Mouse (Mus musculus) intestine, postnatal 0 days (tissue): Measurements from ENCODE around the gene Kalrn. TPM values are rescaled to one million over a fixed set of nuclear protein-coding genes. Genes with fewer than 3 reads are reported as not detected.

Experiments used
- ATAC-seq: fragments of 200-750 bp; cut with Nextera tagmentation; 2 replicates; pipeline ENCODE4 v1.8.0; 2017; ENCODE audit warnings: mild to moderate bottlenecking, moderate TSS enrichment, moderate library complexity
- H3K27ac ChIP-seq: fragments of 300-500 bp; sonication (generic); 2 replicates; pipeline ENCODE4 v1.5.1; 2014; ENCODE audit warnings: mild to moderate bottlenecking, low read depth, low read length, moderate library complexity
- H3K27me3 ChIP-seq: fragments of 300-500 bp; sonication (generic); replicated peaks from 2 replicates; pipeline ENCODE4 v1.6.1; 2014; ENCODE audit warnings: low read length, mixed read lengths; ENCODE audit not compliant: control insufficient read depth, insufficient read depth
- H3K36me3 ChIP-seq: fragments of 300-500 bp; sonication (generic); 2 replicates; pipeline ENCODE4 v1.6.1; 2014; ENCODE audit warnings: mild to moderate bottlenecking, moderate library complexity; ENCODE audit not compliant: control insufficient read depth, insufficient read depth
- H3K4me1 ChIP-seq: fragments of 300-500 bp; sonication (generic); replicated peaks from 2 replicates; pipeline ENCODE4 v1.6.1; 2014; ENCODE audit warnings: antibody characterized with exemption, low read length, mixed read lengths; ENCODE audit not compliant: control insufficient read depth, insufficient read depth
- H3K4me2 ChIP-seq: fragments of 300-500 bp; sonication (generic); replicated peaks from 2 replicates; pipeline ENCODE4 v1.6.1; 2014; ENCODE audit warnings: low read depth, mild to moderate bottlenecking, moderate library complexity
- H3K4me3 ChIP-seq: fragments of 300-500 bp; sonication (generic); 2 replicates; pipeline ENCODE4 v1.5.1; 2014; ENCODE audit warnings: low read depth, low read length
- H3K9ac ChIP-seq: fragments of 300-500 bp; sonication (generic); 2 replicates; pipeline ENCODE4 v1.6.1; 2014; ENCODE audit warnings: mild to moderate bottlenecking, low read depth, low read length
- H3K9me3 ChIP-seq: fragments of 300-500 bp; sonication (generic); 2 replicates; pipeline ENCODE4 v1.6.1; 2016; ENCODE audit warnings: mixed run types; ENCODE audit not compliant: control insufficient read depth
- CTCF ChIP-seq: sonication (generic); IDR thresholded peaks from 2 replicates; pipeline ENCODE4 v1.5.1; 2016; ENCODE audit warnings: low read depth, mild to moderate bottlenecking, control low read depth, antibody characterized with exemption, moderate library complexity
- WGBS: fragments of 180-500 bp; shearing (Covaris S2); extraction: QIAGEN DNeasy Blood & Tissue Kit; methylation state at CpG from one replicate; pipeline ENCODE4 v1.1.7; 2014; 5-methylcytosine and 5-hydroxymethylcytosine counted together
- polyA plus RNA-seq: library from polyadenylated mRNA; unstranded; fragments of >200 nt; fragmentation: Nextera tagmentation; extraction: Ambion mirVana; gene quantifications from 2 replicates; pipeline ENCODE4 v1.2.1, GENCODE M21; 2015

Gene Kalrn
- polyA plus RNA-seq, 1 experiment from 2014 or later: 7.5 TPM

DNA sequence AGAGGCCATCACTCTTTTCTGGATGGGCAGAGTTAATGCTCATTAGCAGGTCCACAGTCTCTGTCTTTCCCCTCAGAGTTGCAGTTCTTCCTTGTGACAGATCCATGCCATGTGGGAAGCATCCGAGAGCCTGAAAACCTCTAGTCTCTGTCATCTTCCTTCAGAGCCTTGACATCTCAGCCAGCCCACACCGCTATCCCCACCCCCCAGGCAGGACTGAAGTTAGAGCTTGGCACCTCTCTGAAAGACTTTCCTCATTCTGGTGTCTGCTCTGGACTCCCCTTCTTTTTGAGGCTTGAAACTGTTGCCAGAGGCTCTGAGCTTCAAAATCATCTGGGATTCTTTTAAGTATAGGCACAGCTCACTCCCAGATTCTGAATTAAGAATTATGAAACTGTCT is 274.1 kb downstream of the Kalrn start:
- ATAC-seq: no peak
- 67% methylated on average over 2 of the region's 2 CpGs for WGBS
- TF ChIP-seq CTCF: no peak
- H3K9me3 ChIP-seq: no peaks in the 10 kb centered on the region
- H3K4me2 ChIP-seq: no peak overlapping the region
- H3K4me1 ChIP-seq: no peaks in the 10 kb centered on the region
- H3K27me3 ChIP-seq: no peaks in the 10 kb centered on the region
- H3K9ac ChIP-seq: no peak overlapping the region
- H3K27ac ChIP-seq: no peak overlapping the region
- H3K36me3 ChIP-seq: no peaks in the 10 kb centered on the region
- no peak overlapping the region for H3K4me3 ChIP-seq

DNA sequence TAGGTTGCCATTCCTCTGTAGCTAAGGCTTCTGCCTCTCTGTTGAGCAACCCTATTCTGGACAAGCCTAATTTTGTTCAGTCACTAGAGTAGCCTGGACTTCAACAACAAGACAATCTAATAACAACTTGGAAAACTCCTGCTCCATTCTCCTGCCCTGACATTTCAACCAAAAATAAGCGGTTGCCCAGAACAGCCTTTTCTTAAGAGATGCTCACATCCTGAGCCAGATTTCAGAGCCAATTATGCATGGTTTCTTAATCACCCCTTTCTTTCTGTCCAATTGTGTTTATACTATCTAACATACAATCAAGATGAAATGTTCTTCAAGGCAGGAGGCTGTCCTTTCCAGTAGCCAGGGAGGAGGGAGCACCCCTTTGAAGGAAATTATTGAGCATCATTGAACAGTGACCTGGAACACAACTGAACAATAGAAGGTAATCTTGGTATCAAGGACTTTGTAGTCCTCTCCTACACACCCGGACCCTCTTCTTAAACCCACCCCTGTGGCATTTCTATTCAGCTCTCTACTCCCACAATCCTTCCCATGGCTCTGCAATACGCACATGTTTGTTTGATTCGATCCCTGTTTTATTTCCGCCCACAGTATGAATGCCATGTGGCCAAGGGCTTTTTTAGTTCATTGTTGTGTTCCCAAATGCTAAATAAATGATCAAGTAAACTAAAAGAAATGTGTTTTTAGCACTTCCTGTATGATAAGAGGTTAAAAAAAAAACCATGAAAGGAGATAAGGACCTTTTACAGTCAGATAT is 275.2 kb downstream of the Kalrn start:
- no peak for TF ChIP-seq CTCF
- Histone ChIP-seq H3K4me1 (no peaks in the 10 kb centered on the region), H3K27me3 (no peaks in the 10 kb centered on the region), H3K9ac (no peak overlapping the region), H3K36me3 (no peaks in the 10 kb centered on the region), H3K4me3 (no peak overlapping the region), H3K27ac (no peak overlapping the region), H3K4me2 (no peak overlapping the region), H3K9me3 (no peaks in the 10 kb centered on the region)
- ATAC-seq: no peak
- 87% methylated on average over 5 of the region's 5 CpGs for WGBS

DNA sequence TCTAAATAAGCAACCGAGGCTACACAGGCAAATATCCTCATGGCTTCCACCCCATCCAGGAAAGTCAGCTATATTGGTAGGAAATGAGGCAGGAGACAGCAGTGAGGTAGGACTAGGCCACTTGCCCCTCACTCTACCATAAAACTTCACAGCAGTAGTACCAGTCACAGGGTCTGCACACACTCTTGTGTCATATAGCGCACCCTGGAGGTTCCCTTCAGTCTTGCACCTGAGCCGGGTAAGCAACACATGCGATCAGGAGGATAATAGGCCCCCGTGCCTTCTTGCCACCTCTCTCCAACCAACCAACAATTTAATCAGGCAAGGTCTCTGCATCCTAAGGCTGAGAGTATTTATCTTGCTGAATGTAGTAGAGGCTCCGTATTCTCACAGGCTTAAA is 278.8 kb downstream of the Kalrn start:
- Histone ChIP-seq H3K27me3 (no peaks in the 10 kb centered on the region), H3K9ac (no peak overlapping the region), H3K9me3 (no peaks in the 10 kb centered on the region), H3K36me3 (no peaks in the 10 kb centered on the region), H3K27ac (no peak overlapping the region), H3K4me2 (no peak overlapping the region), H3K4me1 (no peaks in the 10 kb centered on the region), H3K4me3 (no peak overlapping the region)
- 86% methylated on average over 6 of the region's 6 CpGs for WGBS
- ATAC-seq: no peak
- TF ChIP-seq CTCF: peak; percentile 51

DNA sequence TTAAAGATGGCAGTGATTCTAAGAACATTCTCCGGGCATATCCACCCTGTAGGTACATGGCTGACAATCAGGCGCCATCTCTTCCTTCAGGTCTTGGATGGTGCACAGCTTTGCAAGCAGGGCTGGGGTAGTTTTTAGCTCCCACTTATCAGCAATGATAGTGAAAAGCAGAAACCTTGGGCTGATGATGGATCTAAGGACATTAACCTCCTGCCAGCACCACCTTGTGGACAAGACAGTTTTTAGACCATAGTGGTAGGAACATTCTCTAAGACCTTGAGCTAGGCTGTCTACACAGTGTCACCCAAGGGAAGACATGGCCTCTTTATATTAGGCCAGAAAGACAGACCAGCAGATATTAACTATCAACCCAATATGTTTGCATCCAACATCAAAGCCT is 279.7 kb downstream of the Kalrn start:
- Histone ChIP-seq H3K9me3 (no peaks in the 10 kb centered on the region), H3K36me3 (no peaks in the 10 kb centered on the region), H3K9ac (no peak overlapping the region), H3K27me3 (no peaks in the 10 kb centered on the region), H3K4me3 (no peak overlapping the region), H3K4me2 (no peak overlapping the region), H3K4me1 (no peaks in the 10 kb centered on the region), H3K27ac (no peak overlapping the region)
- no peak for ATAC-seq
- peak; percentile 59 for TF ChIP-seq CTCF
- 97% methylated on average over 2 of the region's 2 CpGs for WGBS

DNA sequence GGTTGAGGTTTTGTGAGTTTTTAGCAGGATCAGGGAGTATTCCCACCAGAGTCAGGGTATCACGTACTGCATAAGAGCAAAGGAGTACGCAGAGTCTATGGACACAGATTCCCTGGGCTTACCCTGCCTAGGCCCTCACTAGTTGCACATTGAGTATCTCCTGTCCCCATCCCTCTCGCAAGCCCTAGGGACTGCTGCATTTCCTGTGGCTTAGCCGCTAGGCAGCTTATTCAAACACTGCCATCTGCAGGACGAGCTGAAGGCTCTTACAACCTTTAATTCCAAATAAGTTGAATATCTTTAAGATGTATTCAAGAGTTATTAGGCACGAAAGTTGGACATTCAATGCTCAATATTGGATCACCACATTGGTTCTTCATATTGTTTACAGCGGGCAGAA is 283.7 kb downstream of the Kalrn start:
- H3K27ac ChIP-seq: no peak overlapping the region
- H3K9ac ChIP-seq: no peak overlapping the region

DNA sequence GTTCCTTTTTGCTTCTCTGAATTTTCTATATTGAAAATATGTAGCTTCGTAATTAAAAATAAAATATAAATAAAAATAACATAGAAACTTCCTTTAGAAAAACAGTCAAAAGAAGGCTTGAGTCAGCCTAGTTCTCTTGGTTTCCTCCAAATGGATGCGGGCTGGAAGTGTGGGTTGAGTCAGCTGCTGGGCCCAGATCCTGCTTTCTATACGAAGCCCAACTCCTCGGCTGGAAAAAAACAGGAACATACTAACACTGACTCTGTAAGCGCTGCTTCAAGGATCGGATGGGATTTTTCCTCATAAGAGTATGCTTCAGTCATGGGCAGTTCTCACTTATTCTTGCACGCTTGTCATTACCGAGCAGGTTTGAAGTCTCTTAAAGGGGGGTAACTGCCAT is 291.3 kb downstream of the Kalrn start:
- H3K27me3 ChIP-seq: no peaks in the 10 kb centered on the region
- ATAC-seq: no peak
- H3K9ac ChIP-seq: no peak overlapping the region
- H3K4me3 ChIP-seq: no peak overlapping the region
- no peak overlapping the region for H3K27ac ChIP-seq
- TF ChIP-seq CTCF: no peak
- H3K4me1 ChIP-seq: no peaks in the 10 kb centered on the region
- H3K9me3 ChIP-seq: no peaks in the 10 kb centered on the region
- no peaks in the 10 kb centered on the region for H3K36me3 ChIP-seq
- no peak overlapping the region for H3K4me2 ChIP-seq
- WGBS: 86% methylated on average over 8 of the region's 8 CpGs

More for the DNA sequence above, 283.7 kb downstream of the Kalrn start:
- no peaks in the 10 kb centered on the region for H3K36me3 ChIP-seq
- peak; percentile 78 for TF ChIP-seq CTCF
- 53% methylated on average over 7 of the region's 7 CpGs for WGBS
- H3K4me2 ChIP-seq: no peak overlapping the region
- H3K27me3 ChIP-seq: no peaks in the 10 kb centered on the region
- no peaks in the 10 kb centered on the region for H3K4me1 ChIP-seq
- no peak overlapping the region for H3K4me3 ChIP-seq
- ATAC-seq: no peak
- no peaks in the 10 kb centered on the region for H3K9me3 ChIP-seq
